Mouse (Mus musculus) liver, adult (tissue): ENCODE results near the gene Vasp.

Experiments
- GATA4 ChIP-seq: IDR thresholded peaks from 2 replicates; pipeline ENCODE4 v1.6.1; 2014; ENCODE audit warnings: mild to moderate bottlenecking, low read length; ENCODE audit not compliant: insufficient replicate concordance

Gene Vasp

DNA sequence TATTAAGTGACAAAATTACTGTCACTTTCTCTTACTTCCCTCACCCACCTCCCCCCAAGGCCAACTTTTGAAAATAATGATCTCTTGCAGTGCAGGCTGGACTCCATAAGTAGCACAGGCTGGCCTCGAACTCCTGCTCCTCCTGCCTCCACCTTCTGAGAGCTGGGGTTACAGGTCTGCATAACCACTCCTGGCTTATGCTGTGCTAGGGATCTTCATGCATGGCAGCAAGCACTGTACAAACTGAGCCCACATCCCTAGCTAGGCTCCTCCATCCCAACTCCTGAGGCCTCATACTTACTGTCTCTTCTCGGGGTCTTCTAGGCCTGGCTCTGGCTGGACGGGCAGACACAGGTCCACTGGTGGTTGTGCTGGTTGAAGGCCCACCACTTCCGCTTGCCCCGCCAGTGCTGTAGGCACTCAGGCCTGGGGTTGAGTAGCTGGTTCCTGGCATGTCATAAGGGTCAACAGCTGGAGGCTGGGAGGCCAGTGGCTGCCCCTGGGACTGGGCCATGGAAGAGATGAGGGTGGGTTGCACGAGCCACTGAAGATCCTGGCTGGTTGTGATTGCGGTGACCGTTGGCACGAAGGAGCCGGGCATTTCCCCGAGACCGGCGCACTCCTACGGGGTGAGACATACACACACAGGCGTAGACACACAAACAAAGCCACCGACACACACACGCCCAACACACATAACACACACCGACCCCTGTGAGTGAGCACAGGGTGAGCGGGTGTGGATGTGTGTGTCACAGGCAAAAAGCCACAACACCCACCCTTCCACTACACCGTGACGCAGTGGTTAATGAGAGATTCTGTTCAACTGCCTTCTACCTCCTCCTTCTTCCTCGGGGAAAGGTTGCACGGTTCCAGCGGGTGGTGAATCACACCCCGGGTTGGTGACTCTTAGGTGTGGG is 35.5 kb upstream of the Vasp start:
- TF ChIP-seq GATA4, result no peak

DNA sequence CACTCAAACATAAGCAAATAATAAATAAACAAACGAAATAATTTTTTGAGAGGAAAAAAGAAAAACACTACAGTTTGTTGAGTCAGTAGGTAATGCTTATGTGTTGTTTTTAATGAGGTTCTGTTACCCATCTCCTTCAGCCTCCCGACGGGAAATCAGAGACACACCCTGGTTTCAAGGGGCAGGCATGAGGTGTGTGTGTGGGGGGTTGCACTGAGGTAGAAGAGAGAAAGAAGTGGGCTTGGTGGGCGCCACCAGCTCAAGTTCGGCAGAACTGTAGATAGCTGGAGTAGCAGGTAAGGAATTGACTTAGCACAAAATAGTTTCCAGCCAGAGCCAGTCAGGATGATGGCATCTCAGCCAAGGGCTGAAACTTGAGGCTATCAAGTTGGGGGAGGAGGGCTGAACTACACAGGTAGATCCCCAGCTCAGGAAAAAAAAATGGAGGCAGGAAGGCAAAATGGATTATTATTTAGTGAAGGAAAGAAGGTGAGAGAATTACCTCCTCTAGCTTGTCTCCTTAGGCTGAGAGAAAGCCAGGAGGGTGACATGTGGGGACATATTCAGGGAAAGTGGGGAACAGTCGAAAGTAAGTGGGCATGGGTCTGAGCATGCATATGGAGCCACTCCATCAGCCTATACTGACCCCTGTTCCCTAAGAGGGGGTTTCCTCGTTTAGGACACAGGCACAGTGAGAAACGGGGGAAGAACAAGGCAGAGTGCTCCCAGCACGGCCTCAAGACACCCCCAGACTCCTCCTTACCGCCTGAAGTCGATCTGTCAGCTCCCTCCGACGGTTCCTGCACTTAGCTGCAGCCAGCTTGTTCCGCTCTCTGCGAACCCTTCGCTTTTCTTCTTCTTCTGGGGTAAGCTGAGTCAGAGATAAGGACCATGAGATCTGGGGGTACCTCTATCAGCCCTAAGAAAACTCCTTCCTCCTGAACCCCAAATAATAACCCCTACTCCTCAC is 34.5 kb upstream of the Vasp start:
- no peak for TF ChIP-seq GATA4

DNA sequence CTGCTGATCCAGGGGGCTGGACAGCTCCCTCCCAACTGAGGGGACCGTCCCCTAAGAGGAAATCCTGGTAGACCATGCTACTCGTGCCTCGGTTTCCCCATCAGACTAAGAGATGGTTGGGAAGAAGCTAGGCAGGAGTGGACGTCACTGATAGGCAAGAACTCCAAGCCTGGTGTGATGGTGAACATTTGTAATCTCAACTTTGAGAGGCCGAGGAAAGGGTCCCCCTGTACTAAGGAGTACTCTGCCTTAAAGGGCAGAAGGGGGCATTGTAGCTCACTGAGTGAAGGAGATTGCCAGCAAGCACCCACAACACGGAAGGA is 33.8 kb upstream of the Vasp start:
- no peak for TF ChIP-seq GATA4

DNA sequence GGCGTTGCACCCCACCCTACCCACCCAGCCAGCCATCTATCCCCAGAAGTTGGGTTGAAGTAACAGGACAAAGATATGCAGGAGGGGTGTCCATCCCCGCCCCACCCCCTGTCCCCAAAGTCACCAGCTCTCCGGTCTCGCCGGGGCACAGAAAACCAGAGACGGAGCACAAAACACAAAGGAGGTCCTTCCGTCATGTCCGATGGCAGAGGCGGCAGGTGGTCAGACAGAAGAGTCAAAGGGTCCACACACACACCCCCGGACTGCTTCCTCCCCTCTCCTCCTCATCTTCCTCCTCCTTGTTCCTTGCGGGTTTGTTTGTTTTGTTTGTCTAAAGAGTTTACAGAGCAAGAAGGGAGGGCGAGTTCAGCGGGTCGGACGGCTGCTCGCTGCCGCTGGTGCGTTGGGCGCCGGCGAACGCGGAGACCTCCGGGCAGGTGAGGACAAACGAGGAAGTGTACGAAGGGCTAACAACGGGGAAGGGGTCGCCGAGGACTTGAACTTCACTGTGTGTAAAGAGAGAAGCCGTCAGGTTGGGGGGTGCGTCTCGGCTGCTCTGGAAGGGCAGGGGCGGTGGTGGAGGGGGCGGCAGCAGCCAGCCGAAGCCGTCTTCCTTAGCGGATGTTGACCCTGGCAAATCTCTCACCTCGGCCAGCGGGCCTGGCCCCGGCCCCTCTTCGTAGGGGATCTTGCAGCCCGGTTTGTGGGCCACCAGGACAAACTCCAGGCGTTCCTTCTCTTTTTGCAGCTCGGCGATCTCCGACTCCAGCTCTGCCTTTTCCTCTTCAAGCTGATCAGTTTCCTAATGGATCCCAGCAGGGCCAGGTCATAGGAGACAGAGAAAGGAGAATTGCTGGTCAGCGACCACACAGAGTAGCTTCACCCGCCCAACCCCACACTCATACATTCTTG is 33.1 kb upstream of the Vasp start:
- TF ChIP-seq GATA4, result no peak

DNA sequence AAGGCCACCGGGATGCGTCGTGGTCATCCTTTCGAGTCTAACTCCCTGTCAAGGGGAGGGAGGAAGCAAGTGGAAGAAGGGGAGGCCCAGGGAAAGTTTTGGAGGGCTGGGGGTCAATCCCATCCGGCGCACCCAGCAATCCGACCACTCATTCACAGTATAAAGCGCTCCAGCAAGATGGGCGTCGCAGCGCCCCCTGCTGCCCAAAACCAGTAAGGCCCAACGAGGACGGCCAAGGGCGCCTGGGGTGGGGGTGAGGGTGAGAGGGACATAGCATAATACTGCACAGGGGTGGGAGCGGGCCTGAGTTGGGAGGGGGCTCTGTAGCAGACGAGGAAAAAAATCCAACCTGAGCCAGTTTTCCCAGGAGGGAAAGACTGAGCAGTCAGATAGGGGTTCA is 32.2 kb upstream of the Vasp start:
- no peak for TF ChIP-seq GATA4

DNA sequence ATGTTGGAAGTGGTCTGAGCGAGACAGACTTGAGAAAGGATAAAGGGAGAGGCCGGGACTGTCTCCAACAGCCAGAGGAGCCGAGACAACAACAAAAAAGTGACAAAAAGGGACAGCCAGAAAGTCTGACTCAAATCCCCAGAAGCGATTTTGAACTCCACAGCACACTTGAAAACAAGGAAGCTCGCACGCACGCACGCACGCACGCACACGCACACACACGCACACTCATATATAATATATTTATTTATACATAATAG is 31.4 kb upstream of the Vasp start:
- no peak for TF ChIP-seq GATA4

DNA sequence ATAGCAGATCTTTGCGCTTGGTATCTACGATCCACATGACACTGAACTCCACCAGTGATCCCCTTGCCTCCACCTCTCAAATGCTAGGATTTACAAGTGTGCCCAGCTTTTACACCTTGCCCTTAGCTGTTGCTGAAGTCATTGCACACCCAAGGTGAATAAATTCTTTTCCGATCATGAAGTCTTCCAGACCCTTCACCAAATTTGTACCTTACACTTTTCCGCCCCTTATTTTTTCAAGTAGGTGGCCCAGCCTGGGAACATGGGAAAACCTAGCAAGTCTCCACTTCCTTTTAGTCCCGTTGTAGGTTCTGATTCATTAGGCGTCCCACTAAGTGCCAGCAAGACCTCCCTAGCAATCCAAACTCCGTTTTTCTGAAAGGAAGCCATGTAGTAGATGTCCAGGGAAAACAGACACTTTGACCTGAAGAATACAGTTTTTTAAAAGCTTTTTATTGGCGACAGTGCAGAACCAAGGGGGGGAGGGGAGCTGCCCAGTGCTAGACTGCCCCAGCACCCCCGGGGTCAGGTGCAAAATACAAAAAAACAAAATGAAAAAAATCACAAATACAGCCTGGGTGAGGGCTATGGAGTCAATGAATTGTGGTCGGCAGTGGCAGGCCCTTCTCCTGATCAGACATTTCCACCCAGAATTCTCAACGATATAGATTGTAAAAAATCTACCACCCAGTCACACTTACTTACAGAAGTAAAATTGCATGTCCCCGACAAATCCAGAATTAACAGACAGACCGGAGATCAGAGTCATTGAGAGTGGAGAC is 30.8 kb upstream of the Vasp start:
- no peak for TF ChIP-seq GATA4

DNA sequence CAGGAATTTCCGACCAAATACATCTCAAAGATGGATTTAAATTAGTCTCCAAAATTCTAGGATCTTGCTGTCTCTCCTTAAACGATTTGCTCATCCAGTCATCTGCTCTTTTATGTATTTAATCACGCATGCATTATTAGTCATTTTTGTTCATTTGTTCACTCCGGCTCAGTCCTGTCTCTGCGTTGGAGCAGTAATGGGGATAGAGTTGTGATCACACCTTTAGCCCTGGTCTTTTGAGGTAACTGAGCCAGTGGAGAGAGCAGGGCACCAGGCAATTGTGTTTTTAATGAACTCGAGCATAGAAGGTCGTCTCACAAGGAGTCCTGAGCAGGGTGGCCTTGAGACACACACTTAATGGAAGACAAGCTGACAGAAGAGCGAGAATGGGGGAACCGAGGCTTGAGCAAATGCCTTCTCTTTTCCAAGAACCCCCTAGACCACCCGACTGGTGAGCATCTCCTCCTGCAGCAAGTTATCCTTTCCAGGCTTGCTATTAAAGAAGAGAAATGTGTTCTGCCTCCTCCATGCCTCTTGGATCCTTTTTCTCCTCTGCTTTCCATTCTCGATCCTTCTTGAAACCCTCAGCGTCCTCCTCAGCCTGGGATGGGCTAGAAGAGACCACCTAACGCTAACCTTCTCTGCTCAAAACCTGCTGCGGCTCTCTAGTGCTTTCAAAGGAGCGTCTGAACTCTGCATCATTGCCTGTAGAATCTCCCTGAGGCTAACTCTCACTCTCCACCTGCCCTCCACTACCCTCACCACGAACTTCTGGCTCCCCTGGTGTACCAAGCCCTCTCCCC is 30.0 kb upstream of the Vasp start:
- TF ChIP-seq GATA4, result no peak

DNA sequence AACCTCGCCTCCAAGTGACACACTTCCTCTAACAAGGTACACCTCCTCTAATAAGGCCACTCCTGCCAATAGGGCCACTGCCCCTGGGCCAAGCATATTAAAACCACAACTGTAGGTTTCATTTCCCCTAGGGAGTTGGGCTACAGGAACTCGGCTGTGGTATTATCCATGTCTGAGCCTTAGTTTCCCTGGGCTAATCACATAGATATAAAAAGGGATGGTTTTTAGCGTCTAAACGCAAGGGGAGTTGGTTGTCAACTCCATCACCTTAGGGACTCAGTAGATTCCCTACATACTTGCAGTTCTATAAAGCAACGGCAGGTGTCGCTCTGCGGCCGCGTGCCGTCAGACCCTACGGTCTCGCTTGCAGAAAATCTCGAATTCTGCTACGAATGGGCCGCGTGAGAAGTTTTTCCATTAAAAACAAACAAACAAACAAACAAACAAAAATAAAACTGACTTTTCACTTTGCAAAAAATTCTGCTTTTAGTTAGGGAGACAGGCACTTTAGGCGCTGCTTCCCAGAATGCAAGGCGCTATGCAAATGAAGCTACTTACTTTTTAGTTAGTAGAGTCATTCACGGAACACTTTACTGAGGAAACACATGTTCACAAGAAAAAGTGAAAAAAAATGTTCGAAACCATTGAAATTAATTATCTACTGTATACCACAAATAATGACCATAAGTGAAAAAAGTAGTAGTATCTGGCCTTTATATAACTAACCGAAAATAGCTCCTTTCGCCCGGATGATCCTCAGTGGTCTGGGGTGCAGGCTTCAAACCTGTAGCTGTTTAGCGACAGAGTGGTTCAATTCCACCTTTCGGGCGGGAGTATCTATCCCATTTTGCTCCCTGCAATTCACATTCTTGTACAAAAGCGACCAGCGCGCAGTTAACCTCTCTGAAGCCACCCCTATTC is 29.1 kb upstream of the Vasp start:
- no peak for TF ChIP-seq GATA4

DNA sequence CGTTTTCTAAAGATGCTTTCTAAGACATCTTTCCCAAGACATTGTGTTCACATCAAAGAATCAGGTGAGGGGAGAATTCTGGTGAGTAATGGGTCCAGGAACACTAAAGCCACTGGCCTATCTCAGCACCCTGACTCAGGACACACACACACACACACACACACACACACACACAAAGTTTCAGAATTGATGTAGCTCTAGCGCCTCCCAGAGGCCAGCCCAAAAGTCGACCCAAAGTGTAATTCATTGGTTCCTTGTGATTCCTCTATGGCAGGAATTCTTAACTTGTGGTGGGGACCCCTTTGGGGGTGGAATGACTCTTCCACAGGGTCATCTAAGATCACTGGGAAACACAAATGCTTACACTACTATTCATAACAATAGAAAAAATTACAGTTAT is 27.6 kb upstream of the Vasp start:
- TF ChIP-seq GATA4, result no peak

DNA sequence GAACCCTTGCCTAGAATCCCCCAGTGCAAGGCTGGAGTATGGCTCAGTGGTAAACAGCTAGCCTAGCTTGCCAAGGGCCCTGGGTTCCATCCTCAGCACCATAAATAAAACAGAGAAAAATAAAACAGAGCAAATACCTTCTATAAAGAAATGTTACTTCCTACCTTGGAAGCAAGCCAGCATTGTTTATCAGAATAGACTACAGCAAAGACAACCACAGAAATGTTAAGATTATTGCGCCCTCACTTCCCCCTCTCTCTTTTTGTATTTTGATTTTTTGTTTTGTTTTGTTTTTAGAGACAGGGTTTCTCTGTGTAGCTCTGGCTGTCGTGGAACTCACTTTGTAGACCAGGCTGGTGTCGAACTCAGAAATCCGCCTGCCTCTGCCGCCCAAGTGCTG is 26.2 kb upstream of the Vasp start:
- TF ChIP-seq GATA4, result no peak

DNA sequence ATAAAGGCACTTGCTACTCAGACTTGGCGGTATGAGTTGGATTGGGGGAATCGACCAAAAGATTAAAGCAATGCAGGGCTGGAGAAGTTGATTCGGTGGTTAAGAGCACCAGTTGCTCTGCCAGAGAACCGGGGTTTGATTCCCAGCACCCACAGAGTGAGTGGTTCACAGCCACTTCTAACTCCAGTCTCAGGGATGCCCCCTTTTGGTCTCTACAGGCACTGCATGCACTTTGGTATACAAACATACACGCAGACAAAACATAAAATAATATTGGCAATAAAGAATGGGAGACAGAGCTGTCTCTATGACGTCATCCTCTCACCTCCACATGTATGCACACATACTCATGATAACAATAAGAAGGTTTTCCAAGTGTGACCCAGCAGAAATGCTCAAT is 25.4 kb upstream of the Vasp start:
- no peak for TF ChIP-seq GATA4
